Mouse (Mus musculus) brain, embryonic 18.5 days (tissue): ENCODE results near the gene BC049730.

Experiments
- DNase-seq: peaks from one replicate; pipeline ENCODE4 v3.0.0-alpha.2; 2012; ENCODE audit warnings: low read depth, low spot score

BC049730 gene

DNA sequence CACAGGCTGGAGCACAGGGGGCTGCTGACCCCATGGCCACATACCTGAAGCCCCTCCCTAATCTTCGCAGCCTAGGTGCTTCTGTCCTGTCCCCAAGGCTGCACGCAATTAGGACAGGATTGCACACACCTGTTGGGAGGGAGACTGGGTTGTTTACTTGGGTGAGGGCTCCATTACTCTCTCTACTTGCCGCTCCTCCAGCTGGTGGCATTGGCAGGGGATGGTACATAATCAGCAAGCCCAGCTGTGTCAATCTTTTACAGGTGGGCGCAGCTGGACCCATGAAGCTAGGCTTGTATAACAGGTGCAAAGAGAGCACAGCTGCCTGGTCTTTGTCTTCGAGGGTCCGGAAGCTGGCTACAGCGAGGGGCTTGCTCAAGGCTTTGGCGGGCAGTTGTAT is 53.5 kb downstream of the BC049730 start:
- DNase-seq: no peak
